Mouse (Mus musculus): ENCODE measurements around the gene Mymx. TPM values are rescaled to one million over a fixed set of nuclear protein-coding genes. Genes with fewer than 3 reads are reported as not detected.

The Mymx gene
- polyA plus RNA-seq, 1 experiment: not detected

GRCm38 (mm10) chr17:45610144-45610866 lies 8.4 kb upstream of the Mymx start:
- no peak for DNase-seq (ENCODE audit: low read depth)

DNA sequence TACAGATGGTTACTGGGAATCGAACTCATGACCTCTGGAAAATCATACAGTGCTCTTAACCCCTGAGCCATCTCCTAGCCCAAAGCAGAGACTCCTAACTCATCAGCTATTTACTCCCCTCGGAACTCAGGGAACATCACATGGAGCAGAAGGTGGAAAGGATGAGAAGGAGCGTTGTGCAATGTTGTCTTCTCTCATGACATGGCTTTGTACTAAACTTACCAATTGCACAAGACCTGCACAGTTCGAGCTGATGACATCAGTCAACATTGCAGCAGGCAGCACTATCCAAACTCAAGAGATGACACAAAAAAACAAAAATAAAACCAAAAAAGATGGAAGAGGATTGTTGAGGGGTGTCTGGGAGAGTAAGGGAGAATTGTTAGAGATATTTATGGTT lies 6.5 kb upstream of the Mymx start:
- no peak for DNase-seq (ENCODE audit: low read depth)

DNA sequence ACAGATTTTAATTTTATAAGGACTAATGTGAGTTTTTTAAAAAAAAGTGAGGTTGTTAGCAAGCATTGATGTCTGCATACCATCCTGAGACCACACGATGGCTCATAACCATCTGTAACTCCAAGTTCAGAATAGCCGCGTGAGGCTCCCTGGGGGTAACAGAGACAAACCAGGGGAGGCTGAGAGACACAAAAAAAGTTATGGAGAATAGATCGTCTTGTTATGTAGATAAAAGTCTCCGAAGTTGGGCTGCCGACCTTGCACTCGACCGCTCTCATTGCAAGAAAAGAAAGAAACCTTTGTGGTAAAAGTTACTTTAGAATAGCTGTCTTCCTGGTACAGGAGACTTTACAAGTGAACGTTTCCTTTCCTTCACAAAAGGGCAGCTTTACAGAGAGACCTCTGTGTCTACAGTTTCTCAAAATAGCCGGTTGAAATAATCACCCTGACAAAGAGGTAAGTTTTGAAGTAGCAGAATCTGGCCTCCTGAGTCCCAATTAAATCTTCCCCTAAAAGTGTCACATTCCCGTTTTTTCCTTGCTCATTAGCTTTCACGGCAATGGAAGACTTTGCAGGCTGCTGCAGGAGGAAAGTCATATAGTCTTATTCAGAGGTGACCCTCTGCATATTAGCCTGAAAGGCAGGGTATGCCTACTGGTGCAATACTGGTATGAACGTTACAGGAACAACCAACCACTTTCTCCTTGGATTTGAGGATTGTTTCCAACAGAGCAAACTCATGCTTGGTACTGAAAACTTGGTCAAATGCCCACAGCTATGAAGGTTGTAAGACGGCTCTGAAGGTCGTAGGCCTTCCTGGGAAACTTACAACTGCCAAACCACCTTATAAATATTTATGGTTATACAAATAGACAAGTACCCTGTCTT lies 5.3 kb upstream of the Mymx start:
- no peak for DNase-seq (ENCODE audit: low read depth)

DNA sequence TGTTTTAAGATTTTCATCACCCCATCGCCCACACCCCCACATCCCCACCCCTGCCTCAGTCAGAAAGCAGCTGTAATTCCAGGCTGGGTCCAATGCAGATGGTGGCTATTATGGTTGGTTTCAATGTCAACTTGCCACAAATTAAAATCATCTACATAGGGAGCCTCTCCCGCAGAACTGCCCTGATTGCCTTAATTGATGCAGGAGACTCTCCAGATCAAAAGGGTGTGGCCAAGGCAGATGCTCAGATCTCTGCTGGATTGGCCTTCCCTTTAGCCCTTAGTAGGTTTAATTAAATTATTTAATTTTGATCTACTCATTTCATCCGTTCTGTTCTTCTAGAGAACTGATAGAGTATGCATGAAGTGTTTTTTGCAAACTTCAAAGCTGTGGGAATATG lies 1.1 kb upstream of the Mymx start:
- no peak for DNase-seq (ENCODE audit: low read depth)

- DNase-seq (ENCODE audit: low read depth): no peak
Observed at GRCm38 (mm10) chr17:45601325-45601724, 577 bp downstream of the Mymx start.

- DNase-seq (ENCODE audit: low read depth): no peak
Observed at GRCm38 (mm10) chr17:45600267-45600666, 1.6 kb downstream of the Mymx start.

DNA sequence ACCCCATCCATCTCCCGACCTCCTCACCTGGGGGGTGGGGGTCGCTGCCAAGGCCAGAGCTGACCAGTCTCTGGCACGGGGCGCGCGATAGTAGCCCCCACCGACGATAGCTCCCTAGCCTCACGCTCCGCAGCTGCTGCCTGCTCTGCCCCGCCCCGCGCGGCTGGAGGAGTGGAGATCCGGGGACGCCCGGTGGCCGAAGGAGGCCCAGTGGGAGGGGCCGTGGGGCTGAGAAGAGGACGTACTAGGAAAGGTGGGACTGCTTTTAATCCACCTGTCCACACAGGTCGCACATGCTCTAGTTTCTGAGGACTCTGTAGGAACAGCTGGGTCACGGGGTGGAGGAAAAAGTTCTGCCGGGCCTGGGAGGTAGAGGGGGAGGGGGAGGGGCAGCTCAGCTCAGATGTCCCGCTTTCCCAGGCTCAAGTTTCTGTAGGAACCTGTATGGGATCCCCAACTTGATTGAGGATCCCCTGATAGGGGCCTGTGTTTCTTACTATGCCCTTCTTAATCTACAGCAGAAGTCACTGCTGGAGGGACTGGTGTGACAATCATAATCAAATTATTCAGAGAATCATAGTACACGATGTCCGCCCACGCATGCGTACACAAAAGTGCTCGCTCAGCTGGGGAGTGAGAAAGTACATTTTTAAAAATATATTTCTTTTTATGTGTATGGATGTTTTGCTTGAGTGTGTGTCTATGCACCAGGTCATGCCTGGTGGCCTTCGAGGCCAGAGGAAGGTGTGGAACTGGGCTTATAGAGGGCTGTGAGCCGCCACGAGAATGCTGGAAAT lies 2.3 kb downstream of the Mymx start, which contains the start of gene Slc29a1:
TSS of gene Slc29a1 (minus strand) at position 161 of the 797 bp plus-strand sequence.
- no peak for DNase-seq (ENCODE audit: low read depth)

DNA sequence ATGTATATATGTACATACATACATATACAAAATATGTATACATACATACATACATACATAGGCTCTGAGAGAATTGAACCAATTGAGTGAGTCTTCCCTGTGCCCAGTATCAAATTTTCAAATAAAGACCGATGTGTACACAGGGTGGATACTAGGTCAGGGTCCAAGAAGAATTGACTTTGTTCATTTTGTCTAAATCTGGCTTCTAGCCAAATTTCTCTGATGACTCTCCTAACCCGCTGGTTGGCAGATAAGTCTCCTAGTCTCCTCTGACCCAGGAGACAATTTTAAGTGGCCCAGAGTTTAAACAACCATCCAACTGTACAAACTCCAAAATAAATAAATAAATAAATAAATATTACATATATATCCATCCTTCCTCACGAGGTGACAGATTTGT lies 3.0 kb downstream of the Mymx start:
- no peak for DNase-seq (ENCODE audit: low read depth)

DNA sequence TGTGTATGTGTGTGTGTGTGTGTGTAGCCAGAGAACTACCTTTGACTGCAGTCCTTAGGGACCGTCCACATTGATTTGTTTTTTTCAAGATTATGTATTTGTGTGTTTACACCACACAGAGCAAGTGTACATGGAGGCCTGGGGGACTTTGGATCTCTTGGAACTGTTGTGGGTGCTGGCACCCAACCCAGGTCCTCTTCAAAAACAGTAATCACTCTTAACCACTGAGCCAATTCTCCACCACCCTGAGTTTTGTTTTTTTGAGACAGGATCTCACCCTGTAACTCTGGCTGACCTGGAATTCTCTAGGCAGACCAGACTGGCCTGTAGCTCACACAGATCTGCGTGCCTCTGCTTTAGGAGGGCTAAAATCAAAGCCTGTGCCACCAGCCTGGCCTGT lies 3.5 kb downstream of the Mymx start:
- DNase-seq (ENCODE audit: low read depth): no peak

- DNase-seq (ENCODE audit: low read depth): no peak
Observed at GRCm38 (mm10) chr17:45597787-45598186, 4.1 kb downstream of the Mymx start.

GRCm38 (mm10) chr17:45596631-45597396 lies 5.1 kb downstream of the Mymx start:
- no peak for DNase-seq (ENCODE audit: low read depth)

DNA sequence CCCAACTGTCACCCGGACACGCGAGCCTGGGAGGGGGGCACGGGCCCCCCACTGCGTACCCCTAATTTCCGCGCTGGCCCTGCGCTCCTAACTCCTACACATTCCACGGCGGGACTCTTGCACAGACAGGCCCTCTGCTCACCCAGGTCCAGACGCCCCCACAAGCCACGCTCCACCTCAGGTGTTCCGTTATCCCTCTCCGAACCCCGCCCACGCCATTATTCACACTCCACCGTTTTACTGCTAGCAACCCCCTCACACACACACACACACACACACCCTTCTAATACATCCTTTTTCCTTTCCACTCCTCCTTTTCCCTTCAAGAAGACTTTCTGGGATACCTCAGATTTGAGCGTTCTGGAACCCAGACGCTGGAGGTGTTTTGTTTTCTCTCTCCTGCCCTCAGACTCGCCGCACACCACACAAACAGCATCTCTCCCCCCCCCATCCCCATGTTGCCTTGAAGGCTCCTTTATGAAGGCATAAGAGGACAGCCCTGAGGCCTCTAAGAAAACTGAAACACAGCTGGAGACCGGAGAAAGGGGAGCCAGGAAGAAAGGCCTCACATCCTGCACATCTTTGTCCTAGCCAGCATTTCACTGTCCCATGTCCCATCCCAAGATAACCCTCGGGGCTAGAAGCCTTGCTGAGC lies 6.0 kb downstream of the Mymx start:
- DNase-seq (ENCODE audit: low read depth): no peak

- no peak for DNase-seq (ENCODE audit: low read depth)
Observed at GRCm38 (mm10) chr17:45594881-45595735, 6.8 kb downstream of the Mymx start.

DNA sequence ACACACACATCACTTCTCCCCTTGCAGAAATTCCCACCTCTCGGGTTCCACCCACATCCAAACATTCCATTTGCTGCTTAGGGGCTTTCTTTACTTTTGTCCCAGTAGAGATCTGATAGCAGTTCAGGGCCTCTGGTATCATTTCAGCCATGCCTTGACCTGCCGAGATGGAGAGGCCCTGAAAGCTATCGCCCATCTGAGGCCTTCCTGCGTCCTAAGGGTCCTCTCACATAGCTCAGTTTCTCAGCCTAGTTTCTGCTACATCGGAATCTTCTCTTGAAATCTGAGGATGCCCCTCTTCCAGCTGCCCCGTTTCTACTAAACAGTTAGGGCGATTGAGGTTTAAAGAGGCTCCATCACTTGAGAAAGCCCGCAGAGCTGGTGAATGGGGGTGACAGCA lies 7.7 kb downstream of the Mymx start:
- DNase-seq (ENCODE audit: low read depth): no peak

GRCm38 (mm10) chr17:45593479-45593878 lies 8.4 kb downstream of the Mymx start:
- no peak for DNase-seq (ENCODE audit: low read depth)

GRCm38 (mm10) chr17:45592606-45593431 lies 9.1 kb downstream of the Mymx start:
- no peak for DNase-seq (ENCODE audit: low read depth)

DNA sequence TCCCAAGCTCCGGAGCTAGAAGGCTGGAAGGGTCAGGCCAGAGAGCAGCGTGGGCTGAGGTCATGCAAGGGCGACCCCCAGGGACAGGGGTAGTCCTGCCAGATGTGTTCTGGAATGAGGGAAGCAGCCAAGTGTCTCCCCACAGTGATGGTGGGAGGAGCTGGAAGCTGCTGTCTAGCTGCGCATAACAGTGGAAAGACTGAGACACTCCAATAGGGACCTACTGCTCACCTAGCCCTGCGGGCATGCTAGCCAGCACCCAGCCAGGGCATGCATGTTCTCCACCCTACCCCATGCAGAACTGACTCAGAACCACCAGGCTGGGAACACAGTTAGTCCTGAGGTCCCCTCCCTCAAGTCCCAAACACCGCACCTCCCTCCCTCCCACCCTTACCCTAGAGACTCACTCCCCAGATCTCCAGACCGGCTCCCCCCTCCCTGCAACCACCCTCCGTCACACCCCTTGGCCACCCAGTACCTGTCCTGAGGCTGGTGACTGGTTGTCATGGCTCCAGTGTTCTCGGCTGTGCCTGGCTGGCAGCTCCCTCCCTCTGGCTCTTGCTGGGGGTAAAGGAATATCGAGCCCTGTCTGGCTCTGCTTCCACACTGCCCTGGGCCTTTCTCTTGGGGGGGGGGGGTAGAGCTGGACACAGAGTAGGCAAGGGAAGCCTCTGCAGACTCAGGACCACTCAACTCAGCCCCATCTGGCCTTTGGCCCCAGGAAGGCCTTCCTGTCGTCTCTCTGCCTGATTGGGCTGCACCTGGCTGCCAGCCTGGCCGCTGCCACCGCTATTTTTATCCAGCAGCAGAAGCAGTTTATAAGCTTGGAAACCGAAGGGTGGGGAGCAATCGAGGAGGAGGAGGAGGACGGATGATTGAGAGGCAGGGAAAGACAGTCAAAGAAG lies 9.9 kb downstream of the Mymx start:
- no peak for DNase-seq (ENCODE audit: low read depth)

DNA sequence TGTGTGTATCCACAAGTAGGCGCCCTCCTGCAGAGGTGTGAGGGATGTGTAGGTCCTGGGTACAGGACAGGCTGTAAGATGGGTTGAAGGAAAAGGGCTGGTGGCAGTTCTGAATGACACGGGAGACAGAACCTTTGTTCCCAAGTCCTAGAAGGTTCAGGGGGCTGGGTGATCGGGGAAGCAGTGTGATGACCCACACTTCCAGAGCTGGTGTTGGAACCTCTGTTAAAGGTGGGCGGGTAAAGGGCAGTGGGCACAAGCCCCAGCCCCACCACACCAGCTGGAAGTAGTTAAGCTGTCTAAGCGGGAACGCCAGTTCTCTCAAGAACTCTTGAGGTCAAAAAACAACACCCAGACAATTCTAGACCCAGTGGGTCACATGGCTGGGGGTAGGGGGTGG lies 11.5 kb downstream of the Mymx start:
- DNase-seq (ENCODE audit: low read depth): no peak
